Mouse (Mus musculus): ENCODE measurements around the gene Mrpl40. TPM values are rescaled to one million over a fixed set of nuclear protein-coding genes. Genes with fewer than 3 reads are reported as not detected.

Mrpl40 gene
- polyA plus RNA-seq (2017; shearing (Covaris generic)), result 44.6 TPM

DNA sequence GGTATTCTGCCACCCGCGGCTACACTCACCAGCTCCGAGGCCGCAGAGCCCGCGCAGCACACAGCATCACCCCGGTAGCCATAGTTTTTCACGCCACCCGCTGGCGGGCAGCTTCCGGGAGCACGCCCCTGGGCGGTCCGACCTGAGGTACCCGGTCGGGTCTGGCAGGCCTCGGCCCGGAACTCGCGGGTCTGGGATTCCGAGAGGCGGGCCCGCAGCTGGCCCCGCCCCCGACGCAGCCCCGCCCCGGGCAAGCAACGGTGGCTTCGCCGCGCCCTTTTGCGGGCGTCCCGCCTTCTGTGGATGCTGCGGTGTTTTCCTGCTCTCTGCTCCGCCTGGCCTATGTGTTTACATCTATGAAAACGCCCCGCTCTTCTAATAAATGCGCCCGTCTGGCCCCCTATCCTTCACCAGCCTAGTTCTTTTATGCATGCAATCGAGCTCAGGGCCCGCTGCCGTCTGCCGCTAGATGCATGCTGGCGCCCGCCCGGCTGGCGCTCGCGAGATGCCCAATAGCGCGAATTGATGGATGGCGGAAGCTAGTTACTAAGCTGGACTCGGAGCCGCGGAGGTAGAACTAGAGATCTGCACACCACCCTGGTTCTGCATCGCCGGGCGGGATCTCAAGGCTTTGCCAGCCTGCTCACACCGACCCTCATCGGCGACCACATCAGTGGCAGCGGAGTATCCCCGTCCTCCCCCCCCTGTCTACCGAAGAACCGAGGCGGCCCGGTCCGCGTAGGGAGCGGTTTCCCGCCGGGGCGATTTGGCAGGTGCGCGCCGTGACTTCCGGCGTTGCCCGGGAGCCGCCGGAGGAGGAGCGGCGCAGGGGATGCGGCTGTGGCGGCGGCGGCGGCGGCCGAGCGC lies at the start of gene Mrpl40, which contains the start of gene Hira:
Gene Mrpl40 (minus strand): TSS at position 421 of the 867 bp plus-strand sequence.
Gene Hira (plus strand): TSS at position 596 of the 867 bp plus-strand sequence.

DNA sequence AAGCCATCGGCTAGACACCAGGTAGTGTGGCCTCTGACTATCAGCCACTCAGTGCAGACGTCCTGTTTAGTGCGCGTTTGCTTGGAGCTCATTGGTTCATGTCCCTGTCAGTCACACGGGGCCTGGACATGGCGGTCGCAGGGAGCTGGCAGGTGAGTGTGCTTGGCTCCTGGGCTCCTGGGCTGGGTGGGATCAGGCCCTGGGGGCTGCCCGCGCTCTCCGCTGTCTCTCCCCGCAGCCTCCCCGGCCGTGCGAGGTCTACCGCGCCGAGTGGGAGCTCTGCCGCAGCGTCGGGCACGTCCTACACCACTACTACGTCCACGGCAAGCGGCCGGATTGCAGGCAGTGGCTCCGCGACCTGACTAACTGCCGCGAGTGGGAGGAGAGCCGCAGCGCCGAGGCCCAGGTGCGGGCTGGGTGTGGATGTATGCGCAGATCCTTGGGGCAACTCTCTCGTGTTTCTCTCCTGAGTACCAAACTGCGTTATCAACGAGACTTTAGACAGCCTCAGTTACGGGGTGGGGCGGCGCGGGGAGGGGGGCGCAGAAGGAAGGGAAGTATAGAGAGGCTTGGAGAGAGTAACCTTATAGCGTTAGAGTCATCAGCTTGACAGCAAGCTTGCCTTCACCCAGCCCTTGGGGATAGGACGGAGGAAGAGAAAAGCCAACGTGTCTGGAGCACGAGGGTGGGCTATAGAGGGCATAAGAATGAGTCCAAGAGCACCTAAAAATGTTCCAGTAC lies 40.0 kb downstream of the Mrpl40 start, which contains the start of the genes 2510002D24Rik and Gm28539:
Gene 2510002D24Rik (plus strand): TSS at position 111 of the 741 bp plus-strand sequence.
Gene Gm28539 (plus strand): TSS at position 117 of the 741 bp plus-strand sequence.

Other genes starting within 250 kb of the Mrpl40 start
- 0.45 TPM for gene Sept5, start 246.9 kb downstream of the Mrpl40 start, polyA plus RNA-seq (2017; shearing (Covaris generic))
- gene Cldn5, start 100.0 kb downstream of the Mrpl40 start, polyA plus RNA-seq (2017; shearing (Covaris generic)), result not detected
- gene Ufd1, start 65.1 kb downstream of the Mrpl40 start, polyA plus RNA-seq (2017; shearing (Covaris generic)), result 113 TPM
- gene Cdc45, start 64.9 kb downstream of the Mrpl40 start, polyA plus RNA-seq (2017; shearing (Covaris generic)), result 4.5 TPM
- 67.3 TPM for gene 2510002D24Rik, start 40.3 kb downstream of the Mrpl40 start, polyA plus RNA-seq (2017; shearing (Covaris generic))
- not detected for gene Gm28539, start 40.3 kb downstream of the Mrpl40 start, polyA plus RNA-seq (2017; shearing (Covaris generic))
- gene Hira, start 175 bp upstream of the Mrpl40 start, polyA plus RNA-seq (2017; shearing (Covaris generic)), result 18.1 TPM

Measured in effector memory CD4-positive, alpha-beta T cell, adult 7 months (primary cell).